Mouse (Mus musculus) hindbrain, embryonic 13.5 days (tissue): ENCODE results near the gene Scyl3. TPM values are rescaled to one million over a fixed set of nuclear protein-coding genes. Genes with fewer than 3 reads are reported as not detected.

Source experiments
- ATAC-seq: fragments of 200-750 bp; cut with Nextera tagmentation; 2 replicates; pipeline ENCODE4 v1.8.0; 2017; ENCODE audit warnings: moderate TSS enrichment; ENCODE audit not compliant: low FRiP score
- H3K27ac ChIP-seq: fragments of 300-500 bp; sonication (generic); 2 replicates; pipeline ENCODE4 v1.5.1; 2015; ENCODE audit warnings: inconsistent platforms, mild to moderate bottlenecking, moderate library complexity
- H3K27me3 ChIP-seq: fragments of 300-500 bp; sonication (generic); 2 replicates; pipeline ENCODE4 v1.6.1; 2015; ENCODE audit warnings: mild to moderate bottlenecking, inconsistent platforms
- H3K36me3 ChIP-seq: fragments of 300-500 bp; sonication (generic); 2 replicates; pipeline ENCODE4 v1.6.1; 2015; ENCODE audit warnings: mild to moderate bottlenecking, inconsistent platforms
- H3K4me1 ChIP-seq: fragments of 300-500 bp; sonication (generic); replicated peaks from 2 replicates; pipeline ENCODE4 v1.6.1; 2015; ENCODE audit warnings: inconsistent platforms
- H3K4me2 ChIP-seq: fragments of 300-500 bp; sonication (generic); 2 replicates; pipeline ENCODE4 v1.6.1; 2015; ENCODE audit warnings: inconsistent platforms, mild to moderate bottlenecking, moderate library complexity
- H3K4me3 ChIP-seq: fragments of 300-500 bp; sonication (generic); 2 replicates; pipeline ENCODE4 v1.5.1; 2015; ENCODE audit warnings: mild to moderate bottlenecking, inconsistent platforms
- H3K9ac ChIP-seq: fragments of 300-500 bp; sonication (generic); 2 replicates; pipeline ENCODE4 v1.6.1; 2015; ENCODE audit warnings: mild to moderate bottlenecking, inconsistent platforms
- H3K9me3 ChIP-seq: fragments of 300-500 bp; sonication (generic); 2 replicates; pipeline ENCODE4 v1.6.1; 2016; ENCODE audit warnings: inconsistent platforms
- WGBS: fragments of 180-500 bp; shearing (Covaris S2); methylation state at CpG from one replicate; pipeline ENCODE4 v1.1.7; 2015; 5-methylcytosine and 5-hydroxymethylcytosine counted together
- polyA plus RNA-seq: library from polyadenylated mRNA; unstranded; fragments of >200 nt; fragmentation: Nextera tagmentation; extraction: Ambion mirVana; gene quantifications from 2 replicates; pipeline ENCODE4 v1.2.1, GENCODE M21; 2015

Scyl3 gene
- polyA plus RNA-seq, 1 experiment from 2014 or later, result 16.5 TPM

DNA sequence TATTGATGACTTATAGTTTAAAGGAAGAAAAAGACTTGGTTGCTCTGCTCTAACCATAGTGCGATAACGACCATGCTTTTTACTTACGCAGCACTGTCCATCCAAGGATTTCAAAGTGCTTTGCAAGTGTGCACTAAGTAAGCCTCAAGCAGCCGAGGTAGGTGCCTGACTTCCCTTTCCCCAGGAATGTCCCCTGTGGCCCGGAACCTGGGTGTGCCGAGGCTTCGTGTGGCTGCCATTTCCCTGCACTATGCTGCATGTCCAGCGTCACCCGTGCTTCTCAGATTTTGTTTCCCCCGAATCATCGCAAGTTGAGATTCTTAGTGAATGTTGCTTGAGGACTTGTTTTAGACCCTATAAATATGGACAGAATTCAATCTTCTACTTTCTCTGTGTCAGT, 16.9 kb upstream of the Scyl3 start:
- no peaks in the 10 kb centered on the region for H3K4me1 ChIP-seq

DNA sequence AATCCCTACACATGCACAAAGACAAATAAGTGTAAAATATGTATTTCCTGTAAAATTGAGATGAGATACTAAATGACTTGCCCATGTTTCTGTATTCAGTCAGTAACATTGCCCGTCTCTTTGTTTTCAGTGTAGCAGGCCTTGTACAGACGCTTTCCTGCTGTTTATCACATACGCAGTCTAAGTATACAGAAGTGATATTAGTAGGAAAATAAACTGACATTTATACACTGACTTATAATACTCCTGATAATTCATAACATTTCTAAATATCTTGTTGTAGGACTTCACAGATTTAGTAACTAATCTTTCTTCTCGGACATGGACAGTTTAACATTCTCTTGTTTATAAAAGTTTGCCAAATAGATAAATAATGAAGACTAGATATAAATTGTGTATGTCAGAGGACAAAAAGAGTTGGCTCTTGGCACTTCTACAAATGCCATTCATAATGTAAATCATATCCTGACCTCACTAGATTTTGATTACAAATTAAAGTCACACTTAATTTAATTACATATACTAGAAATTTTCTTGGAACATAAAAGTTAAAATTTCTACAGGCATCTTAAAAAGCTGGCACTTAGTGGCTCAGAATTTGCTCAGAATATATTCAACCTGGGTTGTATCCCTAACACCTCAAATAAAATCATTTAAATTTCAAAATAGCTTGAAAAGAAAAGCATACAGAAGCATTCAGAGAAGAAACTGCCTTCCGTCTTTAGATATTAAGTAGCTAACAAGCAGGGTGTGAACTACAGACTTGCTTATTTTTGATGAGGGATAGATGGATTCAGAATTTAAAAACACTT, 11.3 kb upstream of the Scyl3 start:
- H3K27me3 ChIP-seq, result no peaks in the 10 kb centered on the region
- no peaks in the 10 kb centered on the region for H3K4me1 ChIP-seq
- ATAC-seq, result no peak
- 97% methylated on average over 5 of the region's 5 CpGs for WGBS
- no peak overlapping the region for H3K4me3 ChIP-seq
- H3K4me2 ChIP-seq, result no peak overlapping the region
- H3K9ac ChIP-seq, result no peak overlapping the region
- no peak overlapping the region for H3K27ac ChIP-seq
- no peaks in the 10 kb centered on the region for H3K9me3 ChIP-seq
- H3K36me3 ChIP-seq, result peaks cover 35% of the 10 kb centered on the region

More for the DNA sequence above, 16.9 kb upstream of the Scyl3 start:
- Histone ChIP-seq H3K9ac (no peak overlapping the region), H3K27me3 (no peaks in the 10 kb centered on the region), H3K4me3 (no peak overlapping the region), H3K9me3 (no peaks in the 10 kb centered on the region), H3K36me3 (peaks cover 24% of the 10 kb centered on the region), H3K27ac (no peak overlapping the region), H3K4me2 (no peak overlapping the region)
- 94% methylated on average over 11 of the region's 11 CpGs for WGBS
- no peak for ATAC-seq

DNA sequence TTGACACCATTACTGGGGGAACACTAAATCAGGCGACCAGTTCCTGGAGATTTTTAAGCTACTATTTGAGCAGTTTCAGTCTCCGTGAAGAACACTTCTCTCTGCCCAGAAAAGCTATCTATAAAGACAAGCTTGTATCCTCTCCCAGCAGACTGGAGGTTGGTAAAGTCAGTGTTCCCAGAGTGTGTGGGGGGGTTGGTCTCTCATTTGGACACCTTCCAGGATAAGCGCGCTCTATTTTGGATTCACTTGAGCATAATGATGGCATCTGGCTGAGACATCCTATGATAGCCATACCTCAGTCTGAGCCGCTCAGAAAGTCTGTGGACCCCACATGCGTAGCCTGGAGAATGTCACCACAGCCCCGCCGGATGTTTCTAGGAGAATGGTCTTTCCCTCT, 4.8 kb upstream of the Scyl3 start:
- Histone ChIP-seq H3K9ac (no peak overlapping the region), H3K4me2 (no peak overlapping the region), H3K4me3 (no peak overlapping the region), H3K4me1 (peaks cover 8% of the 10 kb centered on the region), H3K36me3 (no peaks in the 10 kb centered on the region), H3K9me3 (no peaks in the 10 kb centered on the region), H3K27ac (no peak overlapping the region), H3K27me3 (no peaks in the 10 kb centered on the region)
- 92% methylated on average over 8 of the region's 8 CpGs for WGBS
- no peak for ATAC-seq

DNA sequence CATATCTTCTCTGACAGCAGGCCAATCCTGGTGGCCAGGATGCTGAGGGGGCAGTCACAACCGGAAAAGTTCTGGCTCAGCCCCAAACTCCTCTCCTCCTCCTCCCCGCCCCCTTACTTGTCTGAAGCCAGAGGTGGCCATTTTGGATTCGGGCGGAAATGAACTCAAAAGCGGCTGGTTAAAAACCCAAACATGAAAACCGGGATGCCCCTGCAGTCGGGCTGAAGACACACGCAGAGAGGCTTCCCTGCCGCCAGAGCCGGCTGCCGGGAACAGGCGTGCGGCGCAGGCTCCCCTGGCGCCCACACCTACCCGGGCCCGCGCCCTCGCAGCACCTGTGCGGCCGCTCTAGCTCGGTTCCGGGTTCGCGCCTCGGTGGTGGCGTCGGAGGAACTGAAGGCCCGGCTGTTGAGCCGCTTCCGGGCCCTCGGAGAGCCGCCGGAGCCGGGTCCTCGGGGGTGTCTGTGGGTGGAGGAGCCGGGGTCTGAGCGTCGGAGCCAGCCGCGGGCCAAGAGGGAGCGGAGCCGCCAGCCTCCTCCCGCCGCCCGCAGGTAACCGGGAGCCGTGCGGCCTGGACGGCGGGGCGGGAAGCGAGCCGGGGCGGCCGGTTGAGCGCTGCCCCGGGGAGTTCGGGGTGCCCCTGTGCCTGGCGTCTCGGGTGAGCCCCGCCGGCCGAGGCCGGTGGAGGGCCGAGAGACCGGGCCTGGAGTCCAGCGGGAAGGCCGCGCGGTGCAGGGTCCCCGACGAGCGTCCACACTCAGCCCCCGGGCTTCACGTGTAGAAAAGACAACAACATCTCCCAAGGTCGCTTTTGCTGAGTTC, 947 bp downstream of the Scyl3 start:
- H3K4me3 ChIP-seq, result peak overlapping the region; percentile 94
- peak overlapping the region; percentile 94 for H3K27ac ChIP-seq
- peak overlapping the region; percentile 80 for H3K4me2 ChIP-seq
- H3K9ac ChIP-seq, result peak overlapping the region; percentile 97
- H3K9me3 ChIP-seq, result no peaks in the 10 kb centered on the region
- peak; percentile 97 for ATAC-seq
- under 1% methylated on average over 73 of the region's 77 CpGs for WGBS
- peaks cover 27% of the 10 kb centered on the region for H3K4me1 ChIP-seq
- no peaks in the 10 kb centered on the region for H3K27me3 ChIP-seq
- peaks cover 17% of the 10 kb centered on the region for H3K36me3 ChIP-seq

DNA sequence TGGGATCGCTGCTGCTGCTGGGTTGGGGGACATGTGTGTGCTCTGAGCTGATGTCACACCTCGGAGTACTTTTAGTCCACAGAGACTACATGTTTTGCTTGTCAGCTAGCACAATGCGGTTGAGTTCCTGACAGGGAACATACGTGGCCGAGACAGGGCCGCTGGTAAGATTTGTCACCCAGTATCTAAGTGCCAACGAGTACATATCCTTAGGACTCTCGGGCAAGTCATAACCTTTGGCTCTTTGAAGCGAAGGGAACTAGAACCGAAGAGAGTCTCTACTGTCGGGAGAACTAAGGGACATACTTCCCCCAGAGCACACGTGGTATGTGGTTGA, 1.5 kb downstream of the Scyl3 start:
- peak overlapping the region; percentile 80 for H3K4me2 ChIP-seq
- H3K27me3 ChIP-seq, result no peaks in the 10 kb centered on the region
- H3K9ac ChIP-seq, result peak overlapping the region; percentile 97
- peak overlapping the region; percentile 94 for H3K4me3 ChIP-seq
- H3K4me1 ChIP-seq, result peaks cover 27% of the 10 kb centered on the region
- H3K9me3 ChIP-seq, result no peaks in the 10 kb centered on the region
- no peak; the same call in 1 of the 2 replicates for ATAC-seq
- peaks cover 23% of the 10 kb centered on the region for H3K36me3 ChIP-seq
- H3K27ac ChIP-seq, result peak overlapping the region; percentile 94
- WGBS, result 6% methylated on average over 12 of the region's 12 CpGs

DNA sequence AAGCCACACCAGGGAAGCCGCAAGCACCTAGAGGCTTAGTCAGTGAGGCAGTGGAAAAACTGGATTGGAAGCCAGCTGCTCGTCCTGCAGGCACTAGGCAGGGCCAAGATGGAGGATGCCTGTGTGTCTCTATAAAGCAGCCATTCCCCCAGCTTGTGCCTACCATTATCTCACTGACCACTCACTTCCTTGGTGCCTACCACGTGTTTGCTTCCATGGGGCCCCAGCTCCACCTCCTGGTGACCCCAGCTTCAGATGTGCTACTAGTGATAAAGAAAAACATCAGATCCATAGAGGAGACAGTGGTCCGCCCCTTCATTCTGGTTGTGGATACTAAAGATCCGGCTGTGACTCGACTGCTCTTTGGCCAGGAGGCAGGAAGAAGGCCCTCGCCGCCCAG, 2.9 kb downstream of the Scyl3 start:
- Histone ChIP-seq H3K36me3 (peaks cover 37% of the 10 kb centered on the region), H3K4me3 (no peak overlapping the region), H3K9ac (no peak overlapping the region), H3K9me3 (no peaks in the 10 kb centered on the region), H3K4me2 (no peak overlapping the region), H3K4me1 (peaks cover 27% of the 10 kb centered on the region), H3K27me3 (no peaks in the 10 kb centered on the region), H3K27ac (no peak overlapping the region)
- WGBS, result 88% methylated on average over 8 of the region's 8 CpGs
- ATAC-seq, result no peak

DNA sequence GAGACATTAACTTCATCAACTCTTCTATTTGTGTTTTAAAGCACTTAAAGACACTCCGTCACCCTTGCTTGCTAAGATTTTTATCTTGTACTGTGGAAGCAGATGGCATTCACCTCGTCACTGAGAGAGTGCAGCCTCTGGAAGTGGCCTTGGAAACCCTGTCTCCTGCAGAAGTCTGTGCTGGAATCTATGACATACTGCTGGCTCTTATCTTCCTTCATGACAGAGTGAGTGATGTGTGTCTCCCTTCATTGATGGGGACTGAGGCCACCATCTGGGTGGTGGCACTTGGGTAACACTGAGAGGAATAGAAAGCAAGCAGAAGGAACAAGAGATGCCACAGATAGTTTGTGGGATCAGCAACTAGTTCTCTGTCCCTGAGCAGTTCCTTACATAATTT, 5.7 kb downstream of the Scyl3 start:
- no peak overlapping the region for H3K4me3 ChIP-seq
- no peaks in the 10 kb centered on the region for H3K27me3 ChIP-seq
- 96% methylated on average over 2 of the region's 2 CpGs for WGBS
- no peak for ATAC-seq
- peaks cover 60% of the 10 kb centered on the region for H3K36me3 ChIP-seq
- no peak overlapping the region for H3K4me2 ChIP-seq
- no peaks in the 10 kb centered on the region for H3K9me3 ChIP-seq
- H3K4me1 ChIP-seq, result peaks cover 18% of the 10 kb centered on the region
- H3K9ac ChIP-seq, result no peak overlapping the region
- no peak overlapping the region for H3K27ac ChIP-seq

DNA sequence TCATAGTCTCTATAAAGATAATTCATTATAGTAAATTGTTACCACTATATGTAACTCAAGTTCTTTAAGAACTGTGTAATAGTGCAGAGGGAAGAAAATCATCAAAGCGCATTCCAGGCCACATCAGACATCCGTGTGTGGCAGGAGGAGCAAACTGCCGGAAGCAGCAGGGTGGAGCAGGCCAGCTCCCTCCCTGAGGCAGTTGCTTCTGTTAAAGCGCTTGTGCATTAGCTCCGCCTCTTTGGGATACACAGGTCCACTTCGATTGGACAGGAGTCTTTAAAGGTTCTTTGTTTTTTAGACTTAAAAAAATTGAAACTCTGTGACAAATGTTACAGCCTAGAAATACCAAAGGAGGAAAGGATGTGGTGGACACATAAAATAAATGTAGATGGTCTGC, 13.2 kb downstream of the Scyl3 start:
- Histone ChIP-seq H3K4me3 (no peak overlapping the region), H3K4me2 (no peak overlapping the region), H3K36me3 (peaks cover 92% of the 10 kb centered on the region), H3K9ac (no peak overlapping the region), H3K9me3 (no peaks in the 10 kb centered on the region), H3K27me3 (no peaks in the 10 kb centered on the region), H3K27ac (no peak overlapping the region), H3K4me1 (no peaks in the 10 kb centered on the region)
- no peak for ATAC-seq
- 79% methylated on average over 6 of the region's 6 CpGs for WGBS

DNA sequence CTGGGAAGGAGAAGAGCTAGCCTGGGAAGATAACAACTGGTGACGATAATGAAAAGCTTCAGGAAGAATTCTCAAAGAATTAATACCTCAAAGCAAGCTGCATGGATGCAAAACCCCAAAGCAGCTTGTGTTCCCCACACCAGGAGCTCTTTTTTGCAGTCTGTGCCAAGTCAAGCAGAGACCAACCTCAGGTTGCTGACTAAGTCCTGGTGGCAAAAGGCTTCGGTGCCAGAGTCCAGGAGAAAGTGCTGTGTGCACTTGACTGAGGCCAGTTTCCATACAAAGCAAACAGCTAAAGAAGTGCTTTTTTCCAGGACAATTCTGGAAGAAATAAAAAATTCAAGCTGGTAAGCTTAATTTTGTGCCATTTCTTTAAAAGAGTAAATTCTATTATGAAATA, 24.5 kb downstream of the Scyl3 start:
- ATAC-seq, result no peak
- WGBS, result 90% methylated on average over 2 of the region's 2 CpGs
- Histone ChIP-seq H3K27me3 (no peaks in the 10 kb centered on the region), H3K9me3 (no peaks in the 10 kb centered on the region), H3K27ac (no peak overlapping the region), H3K36me3 (peaks cover 76% of the 10 kb centered on the region), H3K4me2 (no peak overlapping the region), H3K4me1 (no peaks in the 10 kb centered on the region), H3K4me3 (no peak overlapping the region), H3K9ac (no peak overlapping the region)

DNA sequence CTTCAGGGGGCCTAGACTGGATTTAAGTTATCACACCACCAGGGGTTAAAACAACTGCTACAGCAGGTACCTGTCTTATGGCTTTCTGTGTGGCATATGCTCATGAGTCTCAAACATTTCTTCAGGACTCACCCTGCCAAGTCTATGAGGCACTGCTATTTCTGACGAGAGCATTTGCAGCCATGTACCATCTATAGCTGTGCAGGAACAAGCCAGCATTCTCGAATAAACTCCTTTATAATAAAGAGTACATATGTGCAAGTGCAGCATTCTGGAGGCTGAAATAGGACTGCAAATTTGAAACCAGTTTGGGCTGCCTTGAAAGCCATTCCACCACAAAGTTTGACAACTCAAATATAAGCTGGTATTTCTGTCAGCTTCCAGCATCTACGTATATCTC, 29.1 kb downstream of the Scyl3 start:
- H3K36me3 ChIP-seq, result peaks cover 43% of the 10 kb centered on the region
- H3K4me3 ChIP-seq, result no peak overlapping the region
- H3K4me1 ChIP-seq, result no peaks in the 10 kb centered on the region
- H3K9me3 ChIP-seq, result no peaks in the 10 kb centered on the region
- no peak overlapping the region for H3K4me2 ChIP-seq
- WGBS, result 88% methylated on average over 3 of the region's 3 CpGs
- H3K27me3 ChIP-seq, result no peaks in the 10 kb centered on the region
- H3K9ac ChIP-seq, result no peak overlapping the region
- no peak overlapping the region for H3K27ac ChIP-seq
- no peak for ATAC-seq

DNA sequence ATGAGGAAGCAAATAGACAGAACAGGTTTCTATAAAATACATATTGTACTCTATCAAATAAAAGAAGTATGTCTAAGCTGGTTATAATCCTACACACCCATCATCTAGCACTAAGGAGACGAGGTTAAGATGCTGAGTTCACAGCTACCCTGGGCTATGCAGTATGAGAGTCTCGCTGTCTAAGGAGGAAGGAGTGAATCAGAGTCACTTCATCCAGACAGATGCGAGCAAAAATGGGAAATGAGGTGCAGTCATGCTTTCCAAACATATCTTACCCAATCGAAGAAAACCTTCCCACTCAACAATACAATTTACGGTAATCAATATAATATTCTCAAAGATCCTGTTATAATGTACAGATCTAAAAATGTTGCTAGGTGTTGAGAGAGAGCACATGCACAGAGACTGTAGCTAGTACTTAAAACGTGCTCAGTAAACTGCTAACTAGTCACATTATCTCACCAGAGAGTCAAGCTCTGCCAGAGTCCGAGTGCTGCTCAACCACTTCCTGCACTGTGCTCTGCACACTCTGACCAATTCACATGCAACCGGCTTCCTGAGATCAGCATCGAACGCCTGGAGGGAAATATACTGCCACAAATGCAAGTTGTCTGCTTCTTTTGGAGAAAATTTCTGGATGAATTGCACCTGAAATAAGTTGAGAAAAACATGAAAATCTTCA, 35.2 kb downstream of the Scyl3 start:
- no peaks in the 10 kb centered on the region for H3K27me3 ChIP-seq
- H3K4me2 ChIP-seq, result no peak overlapping the region
- 91% methylated on average over 10 of the region's 10 CpGs for WGBS
- no peak overlapping the region for H3K4me3 ChIP-seq
- no peaks in the 10 kb centered on the region for H3K9me3 ChIP-seq
- H3K9ac ChIP-seq, result no peak overlapping the region
- H3K27ac ChIP-seq, result no peak overlapping the region
- no peaks in the 10 kb centered on the region for H3K4me1 ChIP-seq
- peaks cover 24% of the 10 kb centered on the region for H3K36me3 ChIP-seq
- ATAC-seq, result no peak

DNA sequence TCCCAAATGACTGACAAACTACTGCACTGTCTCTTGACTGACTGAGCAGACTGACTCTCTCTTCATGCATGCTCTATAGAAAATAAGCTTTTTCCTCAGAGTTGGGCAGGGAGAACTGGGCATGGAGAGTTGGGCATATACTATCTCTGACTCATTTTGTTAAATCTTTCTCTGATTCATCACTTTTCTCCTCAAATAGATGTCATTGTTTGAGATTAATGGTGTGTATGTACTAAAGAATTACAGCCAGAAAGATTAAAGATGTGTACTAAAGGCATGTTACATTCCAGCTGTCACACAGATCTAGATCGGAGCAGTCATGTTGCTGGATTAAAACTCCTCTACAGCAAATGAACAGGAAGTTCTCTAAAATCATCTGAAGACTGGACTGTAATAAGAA, 45.6 kb downstream of the Scyl3 start:
- H3K9me3 ChIP-seq, result no peaks in the 10 kb centered on the region
- no peak overlapping the region for H3K9ac ChIP-seq
- no peak overlapping the region for H3K27ac ChIP-seq
- no peaks in the 10 kb centered on the region for H3K4me1 ChIP-seq
- H3K36me3 ChIP-seq, result peaks cover 3% of the 10 kb centered on the region; the same call in 1 of the 2 replicates
- no peak overlapping the region for H3K4me2 ChIP-seq
- no peak for ATAC-seq
- no peak overlapping the region for H3K4me3 ChIP-seq
- WGBS, result 91% methylated on average over 1 of the region's 1 CpGs
- no peaks in the 10 kb centered on the region for H3K27me3 ChIP-seq
